Mouse (Mus musculus): ENCODE results near the gene Rps11.

DNA sequence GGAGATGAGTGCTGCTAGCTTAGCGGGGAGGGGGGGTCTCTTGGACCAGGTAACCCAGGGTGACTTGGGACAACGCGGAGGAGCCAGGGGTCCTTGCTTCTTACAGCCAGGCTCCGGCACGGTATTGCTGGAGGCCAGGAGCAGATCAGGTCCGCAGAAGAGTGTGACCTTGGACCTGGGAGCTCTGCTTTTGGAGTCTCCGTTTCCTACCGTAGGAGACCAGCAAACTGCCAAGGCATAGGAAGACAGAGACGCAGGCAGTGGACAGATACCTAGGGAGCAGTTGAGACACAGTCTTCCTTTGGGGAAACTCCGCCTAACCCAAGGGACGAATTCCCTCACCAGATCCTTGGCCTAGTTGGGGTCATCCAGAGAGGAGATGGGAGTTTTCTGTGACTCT, 41.5 kb upstream of the Rps11 start:
- TF ChIP-seq CTCF (IDR thresholded peaks at IDR 0.05; ENCODE audit: control insufficient read depth, insufficient read depth, insufficient read length) (no peak), MYOG (IDR thresholded peaks at IDR 0.05; ENCODE audit: control insufficient read depth, extremely low read depth, insufficient read length) (no peak), MAX (IDR thresholded peaks at IDR 0.05) (no peak)

All from C2C12 (cell line).